Mouse (Mus musculus) heart, embryonic 15.5 days (tissue): ENCODE measurements around the gene Stk36. TPM values are rescaled to one million over a fixed set of nuclear protein-coding genes. Genes with fewer than 3 reads are reported as not detected.
A peak's percentile ranks its signal among the peaks of the same experiment; 100 is the strongest.

Source experiments
- ATAC-seq: fragments of 200-750 bp; cut with Nextera tagmentation; replicated peaks from 2 replicates; pipeline ENCODE4 v1.8.0; 2017; ENCODE audit warnings: low read depth, moderate TSS enrichment; ENCODE audit not compliant: insufficient number of reproducible peaks, insufficient read depth, low FRiP score
- H3K27ac ChIP-seq: fragments of 300-500 bp; sonication (generic); 2 replicates; pipeline ENCODE4 v1.5.1; 2015; ENCODE audit warnings: mild to moderate bottlenecking, inconsistent platforms
- H3K27me3 ChIP-seq: fragments of 300-500 bp; sonication (generic); 2 replicates; pipeline ENCODE4 v1.6.1; 2015; ENCODE audit warnings: inconsistent platforms
- H3K36me3 ChIP-seq: fragments of 300-500 bp; sonication (generic); 2 replicates; pipeline ENCODE4 v1.6.1; 2015; ENCODE audit warnings: mild to moderate bottlenecking, inconsistent platforms
- H3K4me1 ChIP-seq: fragments of 300-500 bp; sonication (generic); replicated peaks from 2 replicates; pipeline ENCODE4 v1.6.1; 2015; ENCODE audit warnings: inconsistent platforms
- H3K4me2 ChIP-seq: fragments of 300-500 bp; sonication (generic); 2 replicates; pipeline ENCODE4 v1.6.1; 2015; ENCODE audit warnings: inconsistent platforms, mild to moderate bottlenecking, moderate library complexity
- H3K4me3 ChIP-seq: fragments of 300-500 bp; sonication (generic); 2 replicates; pipeline ENCODE4 v1.5.1; 2015; ENCODE audit warnings: mild to moderate bottlenecking, inconsistent platforms
- H3K9ac ChIP-seq: fragments of 300-500 bp; sonication (generic); 2 replicates; pipeline ENCODE4 v1.6.1; 2015; ENCODE audit warnings: mild to moderate bottlenecking, inconsistent platforms
- H3K9me3 ChIP-seq: fragments of 300-500 bp; sonication (generic); replicated peaks from 2 replicates; pipeline ENCODE4 v1.6.1; 2016; ENCODE audit warnings: inconsistent platforms
- WGBS: fragments of 180-500 bp; shearing (Covaris S2); methylation state at CpG from one replicate; pipeline ENCODE4 v1.1.7; 2015; ENCODE audit warnings: mixed read lengths; 5-methylcytosine and 5-hydroxymethylcytosine counted together
- microRNA-seq: library from miRNA; unstranded; fragments of <30 nt; microRNA quantifications from one replicate; pipeline ENCODE4, GENCODE M21; 2016
- polyA plus RNA-seq: library from polyadenylated mRNA; unstranded; fragments of >200 nt; fragmentation: Nextera tagmentation; extraction: Ambion mirVana; gene quantifications from 2 replicates; pipeline ENCODE4 v1.2.1, GENCODE M21; 2015

The Stk36 gene
- polyA plus RNA-seq, 1 experiment from 2014 or later, result 3.7 TPM

GRCm38 (mm10) chr1:74672731-74673130 is 71.5 kb downstream of the Stk36 start:
- peaks cover 14% of the 10 kb centered on the region for H3K4me1 ChIP-seq
- H3K36me3 ChIP-seq, result no peaks in the 10 kb centered on the region
- peak overlapping the region; percentile 24; the same call in 1 of the 2 replicates for H3K27ac ChIP-seq
- ATAC-seq, result no peak
- H3K4me3 ChIP-seq, result no peak overlapping the region
- H3K9me3 ChIP-seq, result no peaks in the 10 kb centered on the region
- WGBS, result 42% methylated on average over 7 of the region's 7 CpGs
- no peaks in the 10 kb centered on the region for H3K27me3 ChIP-seq
- no peak overlapping the region for H3K9ac ChIP-seq
- no peak overlapping the region for H3K4me2 ChIP-seq

- no peak for ATAC-seq
- Histone ChIP-seq H3K36me3 (peaks cover 29% of the 10 kb centered on the region), H3K27me3 (no peaks in the 10 kb centered on the region), H3K4me1 (peaks cover 10% of the 10 kb centered on the region), H3K9me3 (no peaks in the 10 kb centered on the region), H3K27ac (no peak overlapping the region), H3K4me3 (no peak overlapping the region), H3K4me2 (no peak overlapping the region), H3K9ac (no peak overlapping the region)
- WGBS, result 89% methylated on average over 3 of the region's 3 CpGs
Observed at GRCm38 (mm10) chr1:74676863-74677262, 75.6 kb downstream of the Stk36 start.

DNA sequence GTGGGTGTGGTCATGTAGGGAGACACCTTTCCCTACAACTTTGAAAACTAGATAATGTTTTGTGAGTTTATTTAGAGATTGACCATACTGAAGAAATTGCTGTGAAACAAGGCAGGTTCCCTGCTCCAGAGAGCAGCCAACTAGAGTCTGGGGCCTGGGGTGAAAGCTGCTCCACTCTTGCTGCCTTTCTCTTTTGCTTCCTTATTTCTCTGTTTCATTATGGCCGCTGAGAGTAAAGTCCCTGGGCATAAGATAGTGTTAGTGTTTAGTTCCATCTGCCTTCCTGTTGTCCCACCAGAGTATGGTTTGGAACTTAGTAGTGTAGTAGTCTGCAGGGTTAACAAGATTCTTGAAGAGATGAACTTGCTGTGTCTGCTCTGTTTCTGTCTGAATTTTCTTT is 76.6 kb downstream of the Stk36 start:
- H3K4me1 ChIP-seq, result peaks cover 3% of the 10 kb centered on the region
- H3K27ac ChIP-seq, result no peak overlapping the region
- WGBS, result 71% methylated on average over 1 of the region's 1 CpGs
- no peaks in the 10 kb centered on the region for H3K27me3 ChIP-seq
- no peaks in the 10 kb centered on the region for H3K9me3 ChIP-seq
- H3K36me3 ChIP-seq, result peaks cover 36% of the 10 kb centered on the region
- H3K4me2 ChIP-seq, result no peak overlapping the region
- no peak overlapping the region for H3K9ac ChIP-seq
- ATAC-seq, result no peak
- H3K4me3 ChIP-seq, result no peak overlapping the region

Small RNAs within 50 kb of the gene (microRNA-seq; reads per million reads assigned to microRNA genes)
- gene Gm25035, result not detected

Other genes starting within 250 kb of the Stk36 start
- gene Catip, start 239.3 kb upstream of the Stk36 start, polyA plus RNA-seq, result 0.38 and 0.39 TPM in 2 replicates
- gene Slc11a1, start 226.2 kb upstream of the Stk36 start, polyA plus RNA-seq, result 3.6 and 5.4 TPM in 2 replicates
- gene Ctdsp1, start 209.9 kb upstream of the Stk36 start, polyA plus RNA-seq, result 55.1 and 68.5 TPM in 2 replicates
- gene Vil1, start 192.1 kb upstream of the Stk36 start, polyA plus RNA-seq, result 0.26 and 0.38 TPM in 2 replicates
- 25.8 and 32.4 TPM in 2 replicates for gene Cnot9, start 95.4 kb upstream of the Stk36 start, polyA plus RNA-seq
- 0.30 and 0.86 TPM in 2 replicates for gene Plcd4, start 58.6 kb upstream of the Stk36 start, polyA plus RNA-seq
- gene Usp37, start 57.2 kb upstream of the Stk36 start, polyA plus RNA-seq, result 14.4 and 19.9 TPM in 2 replicates
- gene Zfp142, start 13.2 kb upstream of the Stk36 start, polyA plus RNA-seq, result 4.4 and 6.0 TPM in 2 replicates
- 19.1 and 21.2 TPM in 2 replicates for gene Bcs1l, start 13.2 kb upstream of the Stk36 start, polyA plus RNA-seq
- 18.9 and 23.6 TPM in 2 replicates for gene Rnf25, start within 50 bp of the Stk36 start, polyA plus RNA-seq
- 7.3 and 8.3 TPM in 2 replicates for gene Ttll4, start 60.3 kb downstream of the Stk36 start, polyA plus RNA-seq
- gene Cyp27a1, start 112.1 kb downstream of the Stk36 start, polyA plus RNA-seq, result 10.7 and 12.1 TPM in 2 replicates
- 3.8 and 4.6 TPM in 2 replicates for gene Prkag3, start 147.8 kb downstream of the Stk36 start, polyA plus RNA-seq
- gene Wnt6, start 170.4 kb downstream of the Stk36 start, polyA plus RNA-seq, result 0.13 and 0.57 TPM in 2 replicates
- gene Wnt10a, start 190.1 kb downstream of the Stk36 start, polyA plus RNA-seq, result 0.16 TPM in 1 of 2 replicates, not detected in the other